Mouse (Mus musculus): ENCODE data around the gene Olfr282.

DNA sequence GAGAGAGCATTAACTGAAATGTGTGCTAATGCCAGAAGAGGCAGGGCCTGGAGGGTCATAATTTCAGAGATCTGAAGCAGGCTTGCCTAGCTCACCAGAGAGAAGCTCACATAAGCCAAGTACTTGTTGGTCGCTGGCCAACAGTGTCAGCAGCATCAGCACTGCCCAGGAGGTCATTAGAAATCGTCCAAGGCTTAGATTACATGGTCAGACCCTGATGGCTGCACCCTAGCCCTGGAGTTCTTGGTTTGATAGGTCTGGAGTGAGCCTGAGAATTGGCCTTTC lies 39.2 kb upstream of the Olfr282 start:
- TF ChIP-seq CTCF (IDR thresholded peaks at IDR 0.05) (no peak), EP300 (IDR thresholded peaks at IDR 0.05) (no peak)
